Mouse (Mus musculus): Measurements from ENCODE around the gene Rpl24. TPM values are rescaled to one million over a fixed set of nuclear protein-coding genes. Genes with fewer than 3 reads are reported as not detected.
A peak's percentile ranks its signal among the peaks of the same experiment; 100 is the strongest.

The Rpl24 gene
- polyA plus RNA-seq, 1 experiment: 2,142 TPM

GRCm38 (mm10) chr16:55964126-55964949 is 1.7 kb upstream of the Rpl24 start:
- WGBS: 55% methylated on average over 4 of the region's 4 CpGs
- Histone ChIP-seq H3K4me1 (ENCODE audit: control insufficient read depth, insufficient read depth, low read length) (no peaks in the 10 kb centered on the region; the same call in 1 of the 2 replicates), H3K27ac (ENCODE audit: control insufficient read depth, insufficient read depth, low read depth, low read length, poor library complexity) (no peak overlapping the region), H3K4me3 (replicated peaks; ENCODE audit: control insufficient read depth, low read depth, low read length) (no peak overlapping the region)
- no peak for TF ChIP-seq POLR2A (IDR thresholded peaks at IDR 0.05; ENCODE audit: borderline replicate concordance, control insufficient read depth, low read depth, low read length)
- TF ChIP-seq CTCF (IDR thresholded peaks at IDR 0.05; ENCODE audit: control insufficient read depth, insufficient read depth, low read length): peak; percentile 65

DNA sequence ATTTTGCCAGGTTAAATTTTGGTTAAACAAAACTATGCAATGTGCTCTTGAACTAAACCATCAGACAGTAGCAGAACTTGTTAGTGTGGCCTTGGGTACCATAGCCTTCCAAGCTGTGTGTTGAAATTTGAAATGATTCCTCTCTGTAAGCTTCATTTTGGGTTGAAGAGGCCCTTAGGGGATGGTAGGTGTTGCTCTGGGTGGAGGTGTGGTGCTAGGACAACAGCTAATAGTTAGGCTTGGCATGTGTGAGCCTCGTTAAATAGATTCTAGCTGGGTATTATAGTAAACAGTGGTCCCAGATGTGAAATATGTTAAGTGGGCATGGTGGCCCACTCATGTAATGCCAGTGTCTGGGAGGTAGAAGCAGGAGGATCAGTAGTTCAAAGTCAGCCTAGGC is 1.1 kb downstream of the Rpl24 start:
- TF ChIP-seq POLR2A (IDR thresholded peaks at IDR 0.05; ENCODE audit: borderline replicate concordance, control insufficient read depth, low read depth, low read length) (no peak), CTCF (IDR thresholded peaks at IDR 0.05; ENCODE audit: control insufficient read depth, insufficient read depth, low read length) (no peak)
- peak overlapping the region; percentile 25 for H3K4me3 ChIP-seq (replicated peaks; ENCODE audit: control insufficient read depth, low read depth, low read length)
- 15% methylated on average over 1 of the region's 1 CpGs for WGBS
- no peaks in the 10 kb centered on the region; the same call in 1 of the 2 replicates for H3K4me1 ChIP-seq (ENCODE audit: control insufficient read depth, insufficient read depth, low read length)
- no peak overlapping the region for H3K27ac ChIP-seq (ENCODE audit: control insufficient read depth, insufficient read depth, low read depth, low read length, poor library complexity)

GRCm38 (mm10) chr16:55969147-55969546 is 3.1 kb downstream of the Rpl24 start:
- 74% methylated on average over 3 of the region's 3 CpGs for WGBS
- no peak overlapping the region for H3K4me3 ChIP-seq (replicated peaks; ENCODE audit: control insufficient read depth, low read depth, low read length)
- H3K27ac ChIP-seq (ENCODE audit: control insufficient read depth, insufficient read depth, low read depth, low read length, poor library complexity): no peak overlapping the region
- TF ChIP-seq POLR2A (IDR thresholded peaks at IDR 0.05; ENCODE audit: borderline replicate concordance, control insufficient read depth, low read depth, low read length) (no peak), CTCF (IDR thresholded peaks at IDR 0.05; ENCODE audit: control insufficient read depth, insufficient read depth, low read length) (peak; percentile 63)
- H3K4me1 ChIP-seq (ENCODE audit: control insufficient read depth, insufficient read depth, low read length): no peaks in the 10 kb centered on the region; the same call in 1 of the 2 replicates

DNA sequence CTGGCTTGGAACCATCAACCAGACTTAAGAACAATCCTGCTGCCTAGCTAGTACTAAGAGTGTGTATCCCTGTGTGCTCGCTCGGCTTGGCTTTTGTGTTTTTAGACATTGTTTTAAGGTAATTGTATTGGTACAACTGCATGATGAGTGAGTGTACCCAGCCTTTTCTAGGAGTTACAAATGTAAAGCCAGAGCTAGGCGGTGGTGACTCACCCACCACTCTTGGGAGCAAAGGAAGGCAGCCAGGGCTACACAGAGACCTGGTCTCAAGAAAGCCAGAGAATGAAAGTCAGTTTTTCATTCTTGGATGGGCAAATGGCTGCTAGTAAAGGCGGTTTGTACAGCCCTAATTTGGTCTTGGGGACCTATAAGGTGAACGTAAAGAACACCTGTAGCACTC is 4.3 kb downstream of the Rpl24 start:
- TF ChIP-seq CTCF (IDR thresholded peaks at IDR 0.05; ENCODE audit: control insufficient read depth, insufficient read depth, low read length) (no peak), POLR2A (IDR thresholded peaks at IDR 0.05; ENCODE audit: borderline replicate concordance, control insufficient read depth, low read depth, low read length) (no peak)
- Histone ChIP-seq H3K4me3 (replicated peaks; ENCODE audit: control insufficient read depth, low read depth, low read length) (no peak overlapping the region), H3K4me1 (ENCODE audit: control insufficient read depth, insufficient read depth, low read length) (no peaks in the 10 kb centered on the region; the same call in 1 of the 2 replicates), H3K27ac (ENCODE audit: control insufficient read depth, insufficient read depth, low read depth, low read length, poor library complexity) (no peak overlapping the region)
- WGBS: 88% methylated on average over 5 of the region's 5 CpGs

DNA sequence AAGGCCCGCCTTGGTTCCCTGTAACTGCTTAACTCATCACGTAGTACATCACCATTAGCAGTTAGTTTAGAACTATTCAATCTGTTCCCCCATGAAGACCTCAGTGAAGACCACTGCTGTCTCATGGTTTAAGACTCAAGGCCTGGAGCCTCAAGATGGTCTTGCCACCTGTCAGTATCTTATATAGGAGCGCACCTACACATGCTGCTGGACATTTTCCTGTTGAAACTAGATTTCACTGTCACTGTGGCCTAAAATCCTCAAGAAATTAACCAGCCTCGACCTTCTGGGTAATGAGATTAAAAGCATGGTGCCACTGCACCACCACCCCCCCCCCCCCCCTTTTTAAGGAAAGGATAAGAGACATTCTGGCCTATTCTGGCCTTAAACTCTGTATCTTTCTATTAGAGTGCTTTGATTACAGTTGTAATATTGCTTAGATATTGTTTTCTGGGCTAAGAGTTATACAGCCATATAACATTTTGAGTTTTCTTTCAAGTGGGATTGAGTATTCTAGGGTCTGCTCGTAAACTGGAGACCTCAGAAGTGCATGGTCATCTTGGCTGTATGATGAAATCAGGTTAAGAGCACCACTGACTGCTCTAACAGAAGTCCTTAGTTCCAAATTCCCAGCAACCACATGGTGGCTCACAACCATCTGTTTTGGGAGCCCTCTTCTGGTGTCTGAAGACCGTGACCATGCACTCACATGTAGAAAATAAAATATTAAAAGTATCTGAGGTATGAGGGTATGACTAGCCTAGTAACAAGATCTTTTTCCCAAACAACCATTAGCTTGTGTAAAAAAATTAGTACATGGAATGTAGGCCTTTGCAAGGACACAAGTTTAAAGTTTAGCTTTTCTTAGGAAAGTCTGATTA is 5.9 kb downstream of the Rpl24 start:
- Histone ChIP-seq H3K4me3 (replicated peaks; ENCODE audit: control insufficient read depth, low read depth, low read length) (no peak overlapping the region), H3K27ac (ENCODE audit: control insufficient read depth, insufficient read depth, low read depth, low read length, poor library complexity) (no peak overlapping the region), H3K4me1 (ENCODE audit: control insufficient read depth, insufficient read depth, low read length) (no peaks in the 10 kb centered on the region; the same call in 1 of the 2 replicates)
- 62% methylated on average over 6 of the region's 6 CpGs for WGBS
- TF ChIP-seq CTCF (IDR thresholded peaks at IDR 0.05; ENCODE audit: control insufficient read depth, insufficient read depth, low read length) (no peak), POLR2A (IDR thresholded peaks at IDR 0.05; ENCODE audit: borderline replicate concordance, control insufficient read depth, low read depth, low read length) (no peak)

DNA sequence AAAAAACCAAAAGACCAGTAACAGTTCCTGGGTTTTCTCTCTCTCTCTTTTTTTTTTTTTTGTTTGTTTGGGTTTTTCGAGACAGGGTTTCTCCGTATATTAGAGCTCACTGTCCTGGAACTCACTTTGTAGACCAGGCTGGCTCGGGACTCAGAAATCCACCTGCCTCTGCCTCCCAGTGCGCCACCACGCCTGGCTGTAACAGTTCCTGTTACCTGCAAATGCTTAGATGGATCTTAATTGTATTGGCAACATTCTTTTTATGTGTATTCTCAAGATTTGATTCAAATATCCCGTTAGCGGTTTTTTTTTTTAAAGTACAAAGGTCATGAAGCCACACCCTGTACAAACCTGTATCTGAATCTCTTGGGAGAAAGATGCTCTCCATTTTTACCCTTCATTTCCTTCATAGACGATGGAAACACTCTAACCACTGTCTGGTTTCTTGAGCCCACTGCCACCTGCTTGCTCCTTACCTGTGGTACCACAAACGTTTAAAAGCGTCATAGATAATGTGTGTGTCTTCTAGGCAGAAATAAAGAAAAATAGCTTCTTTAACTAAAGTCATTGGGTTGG is 6.6 kb downstream of the Rpl24 start:
- Histone ChIP-seq H3K4me3 (replicated peaks; ENCODE audit: control insufficient read depth, low read depth, low read length) (no peak overlapping the region), H3K4me1 (ENCODE audit: control insufficient read depth, insufficient read depth, low read length) (no peaks in the 10 kb centered on the region; the same call in 1 of the 2 replicates), H3K27ac (ENCODE audit: control insufficient read depth, insufficient read depth, low read depth, low read length, poor library complexity) (no peak overlapping the region)
- 59% methylated on average over 10 of the region's 10 CpGs for WGBS
- TF ChIP-seq CTCF (IDR thresholded peaks at IDR 0.05; ENCODE audit: control insufficient read depth, insufficient read depth, low read length) (no peak), POLR2A (IDR thresholded peaks at IDR 0.05; ENCODE audit: borderline replicate concordance, control insufficient read depth, low read depth, low read length) (no peak)

DNA sequence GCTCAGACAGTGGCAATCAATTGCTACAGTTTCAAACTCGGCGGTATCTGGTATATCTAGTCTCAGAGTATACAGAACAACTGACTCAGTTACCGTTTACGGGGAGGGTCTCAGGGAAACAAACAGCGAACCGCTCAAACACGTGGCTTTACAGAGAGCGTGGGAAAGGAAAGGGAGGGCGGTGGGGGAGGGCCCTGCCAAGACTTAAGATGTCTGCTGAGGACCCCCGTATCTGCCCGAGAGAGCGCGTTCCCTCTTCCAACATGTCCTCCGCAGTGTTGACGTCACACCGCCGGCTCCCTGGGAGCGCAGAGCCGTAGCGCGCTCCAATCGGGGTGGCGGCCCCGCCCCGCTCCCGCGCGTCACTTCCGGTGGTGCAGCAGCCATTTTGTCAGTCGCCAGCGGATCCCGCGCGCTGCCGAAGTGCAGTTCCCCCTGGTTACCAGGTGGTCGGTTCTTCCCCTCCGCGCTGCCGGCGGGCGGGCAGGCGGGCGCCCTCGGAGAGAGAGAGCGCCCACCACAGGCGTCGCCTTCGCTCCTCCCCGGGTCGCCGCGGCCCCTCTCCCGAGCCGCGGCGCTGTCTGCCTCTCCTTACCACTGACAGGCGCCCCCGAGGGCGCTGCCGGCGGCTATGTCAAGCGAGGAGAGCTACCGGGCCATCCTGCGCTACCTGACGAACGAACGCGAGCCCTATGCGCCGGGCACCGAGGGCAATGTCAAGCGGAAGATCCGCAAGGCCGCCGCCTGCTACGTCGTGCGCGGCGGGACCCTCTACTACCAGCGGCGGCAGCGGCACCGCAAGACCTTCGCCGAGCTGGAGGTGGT is 7.6 kb downstream of the Rpl24 start, which contains the start of gene Zbtb11:
TSS of gene Zbtb11 (plus strand) at position 453 of the 825 bp plus-strand sequence.
- WGBS: under 1% methylated on average over 82 of the region's 86 CpGs
- peak within 1 kb of the TSS; percentile 97 for H3K4me3 ChIP-seq (replicated peaks; ENCODE audit: control insufficient read depth, low read depth, low read length)
- TF ChIP-seq POLR2A (IDR thresholded peaks at IDR 0.05; ENCODE audit: borderline replicate concordance, control insufficient read depth, low read depth, low read length): peak; percentile 68; the same call in 1 of the 2 replicates
- no peak for TF ChIP-seq CTCF (IDR thresholded peaks at IDR 0.05; ENCODE audit: control insufficient read depth, insufficient read depth, low read length)
- no peaks in the 10 kb centered on the region; the same call in 1 of the 2 replicates for H3K4me1 ChIP-seq (ENCODE audit: control insufficient read depth, insufficient read depth, low read length)
- peak within 1 kb of the TSS; percentile 97 for H3K27ac ChIP-seq (ENCODE audit: control insufficient read depth, insufficient read depth, low read depth, low read length, poor library complexity)

All from bone marrow, adult 2 months (tissue).